Mouse (Mus musculus): ENCODE data around the gene Man1b1. TPM values are rescaled to one million over a fixed set of nuclear protein-coding genes. Genes with fewer than 3 reads are reported as not detected.

Man1b1 gene
- 50.5 and 53.2 TPM in 2 replicates for polyA plus RNA-seq (2015; fragmentation: Nextera tagmentation; extraction: Ambion mirVana)

- Histone ChIP-seq H3K9ac (peak within 1 kb of the TSS; percentile 94), H3K27me3 (no peaks in the 10 kb centered on the region), H3K4me1 (peaks cover 24% of the 10 kb centered on the region), H3K9me3 (replicated peaks) (no peaks in the 10 kb centered on the region), H3K4me3 (replicated peaks) (peak within 1 kb of the TSS; percentile 74), H3K4me2 (peak within 1 kb of the TSS; percentile 94), H3K36me3 (peaks cover 38% of the 10 kb centered on the region), H3K27ac (peak within 1 kb of the TSS; percentile 87)
- peak; percentile 98 for ATAC-seq (replicated peaks; ENCODE audit: low FRiP score)
- WGBS = under 1% methylated on average over 78 of the region's 78 CpGs
Measured at GRCm38 (mm10) chr2:25332286-25333160, at the start of gene Man1b1. Gene Man1b1, plus strand, starts transcription at chr2:25332338.

- no peak for ATAC-seq (replicated peaks; ENCODE audit: low FRiP score)
- Histone ChIP-seq H3K9ac (no peak overlapping the region), H3K36me3 (peaks cover 57% of the 10 kb centered on the region), H3K4me2 (no peak overlapping the region), H3K27me3 (peaks cover 29% of the 10 kb centered on the region), H3K9me3 (replicated peaks) (no peaks in the 10 kb centered on the region), H3K27ac (0 out of 2 replicates have a peak overlapping the region, but pooled peaks have one; percentile 61), H3K4me3 (replicated peaks) (no peak overlapping the region), H3K4me1 (peaks cover 13% of the 10 kb centered on the region)
- 90% methylated on average over 2 of the region's 2 CpGs for WGBS
Measured at GRCm38 (mm10) chr2:25285551-25285950, 46.6 kb upstream of the Man1b1 start.

DNA sequence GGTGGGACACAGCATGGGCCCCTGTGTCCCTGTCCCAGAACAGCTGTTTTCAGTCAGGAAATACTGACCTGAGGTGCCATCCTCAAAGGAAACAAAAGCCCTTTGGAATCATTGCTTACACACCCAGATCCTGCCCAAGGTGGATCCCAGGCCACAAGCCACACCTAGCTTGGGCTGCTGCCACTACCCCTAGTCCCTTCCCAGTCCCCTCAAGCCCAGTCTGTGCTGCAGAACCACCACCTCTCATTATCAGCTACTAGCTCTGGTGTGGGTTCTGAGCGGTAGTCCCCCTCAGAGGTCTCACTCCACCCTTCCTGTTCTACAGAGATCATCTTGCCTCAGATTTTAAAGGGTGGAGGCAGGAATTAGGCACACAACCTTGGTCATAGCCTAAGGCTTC lies 45.8 kb upstream of the Man1b1 start:
- Histone ChIP-seq H3K27me3 (peaks cover 37% of the 10 kb centered on the region), H3K4me1 (peaks cover 21% of the 10 kb centered on the region), H3K4me3 (replicated peaks) (no peak overlapping the region), H3K27ac (peak overlapping the region; percentile 61; the same call in 1 of the 2 replicates), H3K9ac (no peak overlapping the region), H3K9me3 (replicated peaks) (no peaks in the 10 kb centered on the region), H3K4me2 (no peak overlapping the region), H3K36me3 (peaks cover 50% of the 10 kb centered on the region)
- WGBS = 76% methylated on average over 1 of the region's 1 CpGs
- ATAC-seq (replicated peaks; ENCODE audit: low FRiP score) = no peak

- Histone ChIP-seq H3K27ac (0 out of 2 replicates have a peak overlapping the region, but pooled peaks have one; percentile 61), H3K4me2 (no peak overlapping the region), H3K4me3 (replicated peaks) (no peak overlapping the region), H3K4me1 (peaks cover 28% of the 10 kb centered on the region), H3K9ac (no peak overlapping the region), H3K36me3 (peaks cover 45% of the 10 kb centered on the region), H3K27me3 (peaks cover 44% of the 10 kb centered on the region), H3K9me3 (replicated peaks) (no peaks in the 10 kb centered on the region)
- WGBS = 55% methylated on average over 7 of the region's 7 CpGs
- ATAC-seq (replicated peaks; ENCODE audit: low FRiP score) = no peak; the same call in 1 of the 2 replicates
Measured at GRCm38 (mm10) chr2:25286837-25287636, 45.1 kb upstream of the Man1b1 start.

GRCm38 (mm10) chr2:25287927-25288649 lies 44.0 kb upstream of the Man1b1 start, which contains the start of gene Tmem210:
Gene Tmem210, plus strand, starts transcription at chr2:25288145.
- H3K4me3 ChIP-seq (replicated peaks) = no peak within 1 kb of the TSS
- H3K36me3 ChIP-seq = peaks cover 34% of the 10 kb centered on the region
- no peaks in the 10 kb centered on the region for H3K9me3 ChIP-seq (replicated peaks)
- H3K9ac ChIP-seq = no peak within 1 kb of the TSS
- ATAC-seq (replicated peaks; ENCODE audit: low FRiP score) = no peak
- no peak within 1 kb of the TSS for H3K4me2 ChIP-seq
- peaks cover 54% of the 10 kb centered on the region for H3K27me3 ChIP-seq
- WGBS = 85% methylated on average over 6 of the region's 6 CpGs
- 0 out of 2 replicates have a peak within 1 kb of the TSS, but pooled peaks have one; percentile 61 for H3K27ac ChIP-seq
- H3K4me1 ChIP-seq = peaks cover 36% of the 10 kb centered on the region

- H3K9me3 ChIP-seq (replicated peaks) = no peaks in the 10 kb centered on the region
- H3K4me1 ChIP-seq = peaks cover 36% of the 10 kb centered on the region
Measured at GRCm38 (mm10) chr2:25288734-25289345, 43.3 kb upstream of the Man1b1 start.

DNA sequence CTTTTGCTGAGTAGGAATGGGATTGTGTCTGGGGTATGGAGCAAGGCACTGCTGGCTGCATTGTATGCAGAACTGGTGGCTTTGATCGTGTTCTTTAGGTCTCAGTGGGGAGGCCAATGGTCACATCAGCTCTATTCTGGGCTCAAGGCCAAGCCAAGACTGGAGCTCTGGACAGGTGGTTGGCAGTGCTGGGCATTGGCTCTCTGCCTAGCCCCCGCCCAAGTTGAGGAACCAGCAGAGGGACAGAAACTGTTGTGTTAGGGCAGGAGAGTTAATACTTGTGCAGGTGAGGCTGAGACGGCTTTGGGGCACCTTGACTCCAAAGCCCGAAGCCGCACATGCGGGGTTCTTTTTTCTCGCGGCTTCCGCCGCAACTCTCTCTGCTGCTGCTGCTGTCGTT lies 42.5 kb upstream of the Man1b1 start, which contains the start of gene Lrrc26:
Gene Lrrc26, plus strand, starts transcription at position 265 of the 400 bp plus-strand sequence.
- H3K9me3 ChIP-seq (replicated peaks) = no peaks in the 10 kb centered on the region
- WGBS = 8% methylated on average over 11 of the region's 11 CpGs
- H3K27ac ChIP-seq = no peak within 1 kb of the TSS
- ATAC-seq (replicated peaks; ENCODE audit: low FRiP score) = no peak
- peak within 1 kb of the TSS; percentile 61 for H3K4me2 ChIP-seq
- no peak within 1 kb of the TSS for H3K9ac ChIP-seq
- H3K27me3 ChIP-seq = peaks cover 66% of the 10 kb centered on the region
- H3K4me1 ChIP-seq = peaks cover 36% of the 10 kb centered on the region
- H3K4me3 ChIP-seq (replicated peaks) = peak within 1 kb of the TSS; percentile 25
- peaks cover 18% of the 10 kb centered on the region for H3K36me3 ChIP-seq

More at GRCm38 (mm10) chr2:25288734-25289345, 43.3 kb upstream of the Man1b1 start:
- H3K4me2 ChIP-seq = no peak overlapping the region
- peaks cover 26% of the 10 kb centered on the region for H3K36me3 ChIP-seq
- H3K27me3 ChIP-seq = peaks cover 62% of the 10 kb centered on the region
- H3K27ac ChIP-seq = no peak overlapping the region
- H3K4me3 ChIP-seq (replicated peaks) = no peak overlapping the region
- no peak overlapping the region for H3K9ac ChIP-seq
- no peak for ATAC-seq (replicated peaks; ENCODE audit: low FRiP score)
- 83% methylated on average over 7 of the region's 7 CpGs for WGBS

DNA sequence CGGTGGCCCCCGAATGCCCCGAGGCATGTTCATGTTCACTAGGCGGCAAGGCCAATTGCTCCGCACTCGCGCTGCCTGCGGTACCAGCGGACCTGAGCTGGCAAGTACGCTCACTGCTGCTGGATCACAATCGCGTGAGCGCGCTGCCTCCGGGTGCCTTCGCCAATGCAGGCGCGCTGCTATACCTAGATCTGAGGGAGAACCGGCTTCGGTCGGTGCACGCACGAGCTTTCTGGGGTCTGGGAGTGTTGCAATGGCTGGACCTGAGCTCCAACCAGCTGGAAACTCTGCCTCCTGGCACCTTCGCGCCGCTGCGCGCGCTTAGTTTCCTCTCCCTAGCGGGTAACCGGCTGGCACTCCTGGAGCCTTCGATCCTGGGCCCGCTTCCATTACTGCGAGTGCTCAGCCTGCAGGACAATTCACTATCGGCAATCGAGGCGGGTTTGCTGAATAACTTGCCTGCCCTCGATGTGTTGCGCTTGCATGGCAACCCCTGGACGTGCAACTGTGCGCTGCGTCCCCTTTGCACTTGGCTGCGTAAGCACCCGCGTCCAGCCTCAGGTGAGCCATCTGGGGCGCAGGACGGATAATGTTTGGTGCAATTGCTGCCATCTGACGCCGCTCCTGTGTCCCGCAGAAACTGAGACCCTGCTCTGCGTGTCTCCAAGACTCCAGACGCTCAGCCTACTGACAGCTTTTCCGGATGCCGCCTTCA lies 41.9 kb upstream of the Man1b1 start:
- WGBS = 1% methylated on average over 54 of the region's 54 CpGs
- Histone ChIP-seq H3K4me1 (peaks cover 36% of the 10 kb centered on the region), H3K36me3 (peaks cover 12% of the 10 kb centered on the region), H3K9ac (no peak overlapping the region), H3K4me3 (replicated peaks) (peak overlapping the region; percentile 25), H3K27me3 (peaks cover 72% of the 10 kb centered on the region), H3K27ac (no peak overlapping the region), H3K9me3 (replicated peaks) (no peaks in the 10 kb centered on the region), H3K4me2 (peak overlapping the region; percentile 61)
- no peak for ATAC-seq (replicated peaks; ENCODE audit: low FRiP score)

- Histone ChIP-seq H3K27me3 (peaks cover 77% of the 10 kb centered on the region), H3K9me3 (replicated peaks) (no peaks in the 10 kb centered on the region), H3K4me1 (peaks cover 36% of the 10 kb centered on the region), H3K4me2 (peak overlapping the region; percentile 61), H3K27ac (no peak overlapping the region), H3K4me3 (replicated peaks) (peak overlapping the region; percentile 25), H3K36me3 (peaks cover 7% of the 10 kb centered on the region), H3K9ac (no peak overlapping the region)
- ATAC-seq (replicated peaks; ENCODE audit: low FRiP score) = no peak
- WGBS = under 1% methylated on average over 18 of the region's 18 CpGs
Measured at GRCm38 (mm10) chr2:25290816-25291130, 41.4 kb upstream of the Man1b1 start.

DNA sequence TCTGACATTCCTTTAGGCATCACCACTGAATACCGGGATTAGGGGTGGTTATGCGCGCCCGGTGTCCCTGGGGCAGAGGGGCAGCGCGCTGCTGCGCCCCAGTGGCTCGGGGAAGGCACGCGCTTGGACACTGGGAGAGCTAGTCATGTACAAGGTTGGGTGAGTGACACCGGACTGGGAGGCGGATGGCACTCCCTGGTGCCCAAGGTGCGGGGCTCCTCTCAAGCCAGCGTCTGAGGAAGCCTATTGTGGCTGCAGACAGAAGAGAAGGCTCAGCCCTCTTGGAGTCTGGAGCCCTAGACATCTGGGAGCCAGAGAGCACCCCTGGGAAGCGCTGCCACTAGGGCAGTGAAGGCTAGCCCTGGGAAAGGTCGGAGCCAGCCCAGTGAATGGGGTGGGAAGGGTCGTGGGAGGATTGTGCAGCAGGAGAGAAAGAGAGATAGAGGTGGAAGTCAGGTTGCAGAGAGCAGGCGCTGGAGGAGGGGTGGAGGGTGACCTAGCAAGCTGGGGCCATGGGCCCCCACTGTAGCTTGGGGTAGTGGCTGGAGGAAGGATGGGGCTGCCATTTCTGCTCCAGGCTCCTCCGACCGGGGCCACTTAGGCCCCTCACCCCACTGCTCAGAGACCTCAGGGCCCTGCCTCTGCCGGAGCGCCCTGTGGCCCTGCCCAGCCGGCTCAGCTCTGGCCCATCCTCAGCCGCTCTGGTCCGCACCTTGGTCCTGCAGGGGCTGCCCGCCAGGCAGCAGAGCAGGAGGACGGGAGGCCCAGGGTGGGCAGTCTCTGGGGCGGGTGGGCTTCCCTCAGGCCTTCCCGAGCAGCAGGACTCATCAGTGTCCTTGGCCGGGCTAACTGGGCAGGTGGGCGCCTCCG lies 40.7 kb upstream of the Man1b1 start:
- no peaks in the 10 kb centered on the region for H3K9me3 ChIP-seq (replicated peaks)
- peak overlapping the region; percentile 40 for H3K4me3 ChIP-seq (replicated peaks)
- peak overlapping the region; percentile 61 for H3K4me2 ChIP-seq
- H3K4me1 ChIP-seq = peaks cover 30% of the 10 kb centered on the region
- 0 out of 2 replicates have a peak, but pooled peaks have one; percentile 16 for ATAC-seq (replicated peaks; ENCODE audit: low FRiP score)
- peaks cover 83% of the 10 kb centered on the region for H3K27me3 ChIP-seq
- H3K27ac ChIP-seq = no peak overlapping the region
- WGBS = 5% methylated on average over 32 of the region's 32 CpGs
- H3K9ac ChIP-seq = no peak overlapping the region
- H3K36me3 ChIP-seq = peaks cover under 1% of the 10 kb centered on the region; the same call in 1 of the 2 replicates
